Mouse (Mus musculus) kidney, embryonic 14.5 days (tissue): ENCODE data around the gene Coa7. TPM values are rescaled to one million over a fixed set of nuclear protein-coding genes. Genes with fewer than 3 reads are reported as not detected.

ENCODE experiments used
- ATAC-seq: fragments of 200-750 bp; cut with Nextera tagmentation; 2 replicates; pipeline ENCODE4 v1.8.0; 2017; ENCODE audit warnings: moderate number of reproducible peaks, mild to moderate bottlenecking, moderate TSS enrichment, moderate library complexity; ENCODE audit not compliant: low FRiP score, low TSS enrichment
- H3K27ac ChIP-seq: fragments of 300-500 bp; sonication (generic); 2 replicates; pipeline ENCODE4 v1.5.1; 2014; ENCODE audit warnings: low read depth, mild to moderate bottlenecking, low read length, moderate library complexity, mixed read lengths
- H3K27me3 ChIP-seq: fragments of 300-500 bp; sonication (generic); 2 replicates; pipeline ENCODE4 v1.6.1; 2014; ENCODE audit warnings: mild to moderate bottlenecking, low read length; ENCODE audit not compliant: control insufficient read depth, insufficient read depth
- H3K36me3 ChIP-seq: fragments of 300-500 bp; sonication (generic); 2 replicates; pipeline ENCODE4 v1.6.1; 2014; ENCODE audit warnings: low read length, mixed read lengths; ENCODE audit not compliant: control insufficient read depth, insufficient read depth
- H3K4me1 ChIP-seq: fragments of 300-500 bp; sonication (generic); 2 replicates; pipeline ENCODE4 v1.6.1; 2014; ENCODE audit warnings: low read length, mixed read lengths; ENCODE audit not compliant: control insufficient read depth, insufficient read depth
- H3K4me2 ChIP-seq: fragments of 300-500 bp; sonication (generic); replicated peaks from 2 replicates; pipeline ENCODE4 v1.6.1; 2014; ENCODE audit warnings: low read depth, mild to moderate bottlenecking, low read length
- H3K4me3 ChIP-seq: fragments of 300-500 bp; sonication (generic); 2 replicates; pipeline ENCODE4 v1.5.1; 2014; ENCODE audit warnings: mild to moderate bottlenecking, low read length
- H3K9ac ChIP-seq: fragments of 300-500 bp; sonication (generic); 2 replicates; pipeline ENCODE4 v1.6.1; 2014; ENCODE audit warnings: low read depth, mild to moderate bottlenecking, low read length, moderate library complexity
- H3K9me3 ChIP-seq: fragments of 300-500 bp; sonication (generic); 2 replicates; pipeline ENCODE4 v1.6.1; 2016; ENCODE audit warnings: low read length; ENCODE audit not compliant: control insufficient read depth
- WGBS: fragments of 180-500 bp; shearing (Covaris S2); extraction: QIAGEN DNeasy Blood & Tissue Kit; methylation state at CpG from one replicate; pipeline ENCODE4 v1.1.7; 2014; 5-methylcytosine and 5-hydroxymethylcytosine counted together
- polyA plus RNA-seq: library from polyadenylated mRNA; unstranded; fragments of >200 nt; fragmentation: Nextera tagmentation; extraction: Ambion mirVana; gene quantifications from 2 replicates; pipeline ENCODE4 v1.2.1, GENCODE M21; 2014

Gene Coa7
- polyA plus RNA-seq, 1 experiment from 2014 or later = 58.1 TPM

DNA sequence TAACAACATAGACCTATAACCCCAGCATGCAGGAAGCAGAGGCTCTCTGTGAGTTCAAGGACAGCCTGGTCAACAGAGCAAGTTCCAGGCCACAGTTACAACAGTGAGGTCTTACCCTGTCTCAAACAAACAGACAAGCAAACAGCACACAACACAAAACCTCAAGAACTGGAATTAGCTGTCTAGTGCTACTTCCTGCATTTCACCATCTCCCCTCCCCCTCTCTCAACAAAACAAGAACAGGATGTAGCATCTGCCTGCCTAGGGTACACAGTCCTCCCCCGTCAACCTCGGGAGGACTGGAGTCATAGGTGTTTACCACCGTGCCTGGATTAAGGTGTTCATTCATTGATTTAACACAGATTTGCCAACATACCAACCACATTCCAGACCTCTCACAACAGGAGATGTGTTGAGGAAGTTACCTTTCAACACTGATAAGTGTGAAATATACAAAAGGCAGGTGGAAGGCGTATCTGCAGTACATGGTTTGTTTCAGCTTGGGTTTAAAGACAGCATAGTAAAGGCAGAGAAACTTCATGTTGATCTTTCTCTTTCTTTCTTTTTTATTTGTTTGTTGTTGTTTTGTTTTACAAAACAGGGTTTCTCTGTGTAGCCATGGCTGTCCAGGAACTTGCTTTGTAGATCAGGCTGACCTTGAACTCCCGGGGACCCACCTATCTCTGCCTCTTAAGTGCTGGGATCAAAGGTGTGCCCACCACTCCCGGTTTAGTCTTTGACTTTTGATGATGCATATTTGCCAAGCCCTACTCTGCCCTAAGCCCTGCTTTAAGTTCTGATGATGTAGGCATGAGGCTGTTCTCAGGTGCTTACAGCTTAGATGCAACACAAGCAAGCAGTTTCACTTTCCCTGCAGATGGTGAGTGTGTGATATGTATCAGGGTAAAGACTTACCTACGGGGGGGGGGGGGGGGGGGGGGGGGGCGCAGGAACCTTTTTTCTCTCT, 9.0 kb upstream of the Coa7 start:
- no peak overlapping the region for H3K4me3 ChIP-seq
- WGBS = 71% methylated on average over 7 of the region's 8 CpGs
- no peak overlapping the region for H3K27ac ChIP-seq
- no peaks in the 10 kb centered on the region; the same call in 1 of the 2 replicates for H3K4me1 ChIP-seq
- no peak for ATAC-seq
- no peak overlapping the region for H3K4me2 ChIP-seq
- no peaks in the 10 kb centered on the region for H3K27me3 ChIP-seq
- H3K9me3 ChIP-seq = no peaks in the 10 kb centered on the region
- no peak overlapping the region for H3K9ac ChIP-seq
- H3K36me3 ChIP-seq = no peaks in the 10 kb centered on the region

DNA sequence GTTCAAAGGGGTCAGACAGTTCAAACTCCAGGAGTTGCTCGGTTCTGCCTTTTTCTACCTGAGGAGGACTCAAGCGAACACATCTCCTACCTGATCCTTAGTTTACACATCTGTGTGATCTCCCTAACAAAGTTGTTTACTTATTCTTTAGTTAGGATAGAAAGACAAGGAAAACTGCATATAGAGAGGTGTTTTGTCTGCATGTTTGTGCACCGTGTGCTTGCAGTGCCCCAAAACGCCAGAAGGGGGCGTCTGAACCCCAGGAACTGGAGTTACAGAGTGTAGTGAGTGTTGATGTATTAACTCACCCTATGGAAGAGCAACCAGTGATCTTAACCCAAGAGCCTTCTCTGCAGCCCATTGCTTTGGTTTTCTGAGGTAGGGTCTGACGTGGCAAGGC, 8.2 kb upstream of the Coa7 start:
- H3K27me3 ChIP-seq = no peaks in the 10 kb centered on the region
- no peak overlapping the region for H3K27ac ChIP-seq
- no peaks in the 10 kb centered on the region for H3K4me1 ChIP-seq
- H3K36me3 ChIP-seq = no peaks in the 10 kb centered on the region
- no peak overlapping the region for H3K9ac ChIP-seq
- H3K4me3 ChIP-seq = no peak overlapping the region
- no peak for ATAC-seq
- H3K9me3 ChIP-seq = no peaks in the 10 kb centered on the region
- H3K4me2 ChIP-seq = no peak overlapping the region
- 74% methylated on average over 6 of the region's 6 CpGs for WGBS

DNA sequence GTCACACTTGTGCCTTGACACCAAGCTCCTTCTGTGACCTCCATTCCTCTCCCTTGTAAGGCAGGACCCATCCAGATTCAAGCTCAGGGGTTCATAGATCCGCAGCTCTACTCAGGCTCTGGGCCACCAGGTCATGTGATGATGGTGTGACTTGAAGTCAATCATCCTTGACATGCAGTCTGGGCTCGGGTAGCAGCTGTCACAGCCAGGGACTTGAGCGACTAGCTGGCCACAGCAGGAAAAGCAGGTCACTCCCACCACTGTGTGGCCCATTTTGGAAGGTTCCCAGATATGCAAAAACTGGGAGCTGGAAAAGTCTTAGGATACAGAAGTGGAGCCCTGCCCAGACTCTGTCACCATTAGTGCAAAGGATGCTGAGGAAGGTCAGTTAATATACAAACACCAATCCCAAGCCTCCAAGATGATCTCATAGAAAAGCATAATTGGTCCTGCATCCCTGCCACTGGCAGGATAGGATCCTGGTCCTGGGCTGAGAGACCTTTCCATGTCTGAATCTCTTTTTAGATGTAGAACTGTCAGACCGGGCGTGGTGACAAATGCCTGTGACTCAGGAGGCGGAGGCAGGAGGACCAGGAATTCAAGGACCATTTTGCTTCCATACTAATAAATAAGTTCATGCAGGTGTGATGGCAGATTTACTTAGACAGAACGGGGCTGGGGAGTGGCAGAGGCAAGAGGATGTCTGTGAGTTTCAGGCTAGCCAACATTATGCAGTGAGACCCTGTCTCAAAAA, 7.1 kb upstream of the Coa7 start:
- WGBS = 55% methylated on average over 7 of the region's 7 CpGs
- Histone ChIP-seq H3K27me3 (no peaks in the 10 kb centered on the region), H3K9me3 (no peaks in the 10 kb centered on the region), H3K4me3 (no peak overlapping the region), H3K4me2 (no peak overlapping the region), H3K27ac (no peak overlapping the region), H3K36me3 (no peaks in the 10 kb centered on the region), H3K9ac (no peak overlapping the region), H3K4me1 (no peaks in the 10 kb centered on the region)
- ATAC-seq = 0 out of 2 replicates have a peak, but pooled peaks have one; percentile 28

GRCm38 (mm10) chr4:108323588-108323987, 4.4 kb upstream of the Coa7 start:
- H3K4me1 ChIP-seq = no peaks in the 10 kb centered on the region
- WGBS = 70% methylated on average over 5 of the region's 5 CpGs
- H3K27ac ChIP-seq = no peak overlapping the region
- no peaks in the 10 kb centered on the region for H3K27me3 ChIP-seq
- H3K9me3 ChIP-seq = no peaks in the 10 kb centered on the region
- no peak overlapping the region for H3K4me3 ChIP-seq
- no peak overlapping the region for H3K4me2 ChIP-seq
- no peak for ATAC-seq
- no peak overlapping the region for H3K9ac ChIP-seq
- no peaks in the 10 kb centered on the region for H3K36me3 ChIP-seq

DNA sequence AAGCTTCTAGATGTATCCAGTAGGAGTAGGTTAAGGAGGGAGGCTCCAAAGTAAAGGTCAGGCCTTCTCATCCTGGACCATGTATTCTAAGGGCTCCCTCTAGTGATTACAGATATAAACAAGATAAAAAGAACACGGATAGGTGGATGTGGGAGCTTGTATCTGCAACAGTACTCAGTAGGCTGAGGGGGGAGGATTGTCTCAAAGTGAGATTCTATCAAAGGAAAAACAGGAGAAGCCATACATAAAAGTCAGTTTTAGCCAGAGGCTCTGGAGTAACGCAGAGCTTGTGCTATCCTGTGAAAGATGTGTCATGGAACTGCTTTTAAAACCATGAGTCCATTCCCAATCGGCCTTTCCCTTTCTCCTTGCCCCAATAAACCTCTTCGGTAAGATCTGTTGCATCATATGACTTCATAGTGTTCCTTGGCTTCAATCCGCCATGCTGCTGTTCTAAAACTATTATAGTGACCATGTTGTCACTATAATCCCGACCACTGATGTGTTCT, 815 bp upstream of the Coa7 start:
- 34% methylated on average over 6 of the region's 6 CpGs for WGBS
- peak; percentile 10; the same call in 1 of the 2 replicates for ATAC-seq
- Histone ChIP-seq H3K4me2 (peak overlapping the region; percentile 56), H3K27me3 (no peaks in the 10 kb centered on the region), H3K9me3 (no peaks in the 10 kb centered on the region), H3K36me3 (peaks cover 10% of the 10 kb centered on the region; the same call in 1 of the 2 replicates), H3K27ac (peak overlapping the region; percentile 91), H3K4me3 (peak overlapping the region; percentile 71), H3K9ac (peak overlapping the region; percentile 67; the same call in 1 of the 2 replicates), H3K4me1 (no peaks in the 10 kb centered on the region)

DNA sequence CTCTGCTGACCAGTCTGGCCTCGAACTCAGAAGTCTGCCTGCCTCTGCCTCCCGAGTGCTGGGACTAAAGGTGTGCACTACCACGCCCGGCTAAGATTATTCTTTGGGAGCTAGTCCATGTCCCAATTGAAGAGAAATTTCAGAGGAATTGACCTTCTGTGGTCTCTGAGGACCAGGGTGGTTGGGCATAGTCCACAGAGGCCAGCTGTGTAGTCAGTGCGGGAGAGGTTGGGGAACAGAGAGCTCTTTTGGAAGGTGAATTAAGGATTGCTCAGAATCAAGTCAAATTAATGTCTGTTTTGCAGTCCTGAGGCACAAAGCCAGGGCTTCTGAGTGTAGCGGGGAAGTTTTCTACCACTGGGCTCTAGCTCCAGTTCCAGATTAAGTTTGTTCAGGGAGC, 1.9 kb downstream of the Coa7 start:
- Histone ChIP-seq H3K9ac (no peak overlapping the region), H3K27ac (no peak overlapping the region), H3K27me3 (no peaks in the 10 kb centered on the region), H3K4me2 (no peak overlapping the region), H3K4me1 (no peaks in the 10 kb centered on the region), H3K36me3 (peaks cover 19% of the 10 kb centered on the region; the same call in 1 of the 2 replicates), H3K4me3 (no peak overlapping the region), H3K9me3 (no peaks in the 10 kb centered on the region)
- 97% methylated on average over 6 of the region's 6 CpGs for WGBS
- ATAC-seq = no peak

- ATAC-seq = no peak
- Histone ChIP-seq H3K27me3 (no peaks in the 10 kb centered on the region), H3K36me3 (peaks cover 31% of the 10 kb centered on the region), H3K4me2 (no peak overlapping the region), H3K27ac (no peak overlapping the region), H3K4me3 (no peak overlapping the region), H3K4me1 (no peaks in the 10 kb centered on the region), H3K9ac (no peak overlapping the region), H3K9me3 (no peaks in the 10 kb centered on the region)
- WGBS = 91% methylated on average over 9 of the region's 9 CpGs
Measured at GRCm38 (mm10) chr4:108332041-108332440, 4.1 kb downstream of the Coa7 start.

- no peak for ATAC-seq
- Histone ChIP-seq H3K4me2 (no peak overlapping the region), H3K4me3 (no peak overlapping the region), H3K36me3 (peaks cover 45% of the 10 kb centered on the region), H3K27me3 (no peaks in the 10 kb centered on the region), H3K9me3 (no peaks in the 10 kb centered on the region), H3K9ac (no peak overlapping the region), H3K4me1 (no peaks in the 10 kb centered on the region), H3K27ac (no peak overlapping the region)
- WGBS = 91% methylated on average over 6 of the region's 6 CpGs
Measured at GRCm38 (mm10) chr4:108335413-108335812, 7.5 kb downstream of the Coa7 start.
